Mouse (Mus musculus): ENCODE results near the gene Olfr1440. TPM values are rescaled to one million over a fixed set of nuclear protein-coding genes. Genes with fewer than 3 reads are reported as not detected.
A peak's percentile ranks its signal among the peaks of the same experiment; 100 is the strongest.

Olfr1440 gene
- polyA plus RNA-seq, 1 experiment from 2014 or later = not detected

GRCm38 (mm10) chr19:12435011-12435416, 47.9 kb downstream of the Olfr1440 start:
- CTCF ChIA-PET = interaction anchor here (1.6 to 3.4 kb wide), 3 partner anchors 29 to 67 kb away, joined by 4 to 10 read pairs (median 9); partner anchors contain the start of gene Dtx4
- H3K27me3 ChIP-seq = peaks cover 11% of the 10 kb centered on the region
- in situ Hi-C loops (cut with MboI; ENCODE audit: low pct_unique_long_range_greater_than_20kb) = loop anchor here (25.0 kb wide), 1 partner anchor 1377 kb away; the partner anchor contains the start of gene Olfr1499
- DNase-seq (ENCODE audit: low read depth, low spot score) (peak; percentile 7), ATAC-seq (no peak)
- POLR2A ChIA-PET = no interaction called here
- no peak for TF ChIP-seq CTCF (IDR thresholded peaks at IDR 0.05)

GRCm38 (mm10) chr19:12435750-12436524, 48.9 kb downstream of the Olfr1440 start:
- no peak for DNase-seq (ENCODE audit: low read depth, low spot score)
- no peak for TF ChIP-seq CTCF (IDR thresholded peaks at IDR 0.05)
- peaks cover 8% of the 10 kb centered on the region for H3K27me3 ChIP-seq
- ATAC-seq = no peak
- CTCF ChIA-PET = interaction anchor here (1.6 to 3.4 kb wide), 4 partner anchors 10 to 66 kb away, joined by 3 to 10 read pairs (median 6); partner anchors contain the start of gene Dtx4
- in situ Hi-C loops (cut with MboI; ENCODE audit: low pct_unique_long_range_greater_than_20kb) = loop anchor here (25.0 kb wide), 1 partner anchor 1376 kb away; the partner anchor contains the start of gene Olfr1499
- POLR2A ChIA-PET = interaction anchor here (0.9 kb wide), 1 partner anchor 66 kb away, joined by 5 read pairs; the partner anchor contains the start of gene Dtx4

- no peak for DNase-seq (ENCODE audit: low read depth, low spot score)
These were observed 52.5 kb downstream of the Olfr1440 start for GRCm38 (mm10) chr19:12439581-12439980.

GRCm38 (mm10) chr19:12440103-12440725, 53.1 kb downstream of the Olfr1440 start:
- in situ Hi-C loops (cut with MboI; ENCODE audit: low pct_unique_long_range_greater_than_20kb) = loop anchor here (25.0 kb wide), 1 partner anchor 1372 kb away; the partner anchor contains the start of gene Olfr1499
- no peak for TF ChIP-seq CTCF (IDR thresholded peaks at IDR 0.05)
- ATAC-seq (no peak), DNase-seq (ENCODE audit: low read depth, low spot score) (no peak)
- ChIA-PET POLR2A (interaction anchor here (0.7 kb wide), 1 partner anchor 11 kb away, joined by 5 read pairs; no protein-coding TSS in a partner anchor), CTCF (interaction anchor here (0.9 to 6.9 kb wide), 3 partner anchors 9 to 61 kb away, joined by 3 to 34 read pairs (median 4); partner anchors contain the start of gene Dtx4)
- peaks cover 9% of the 10 kb centered on the region for H3K27me3 ChIP-seq

More at GRCm38 (mm10) chr19:12439581-12439980, 52.5 kb downstream of the Olfr1440 start:
- ChIA-PET POLR2A (interaction anchor here (0.7 kb wide), 1 partner anchor 10 kb away, joined by 5 read pairs; no protein-coding TSS in a partner anchor), CTCF (interaction anchor here (1.3 kb wide), 1 partner anchor 61 kb away, joined by 3 read pairs; the partner anchor contains the start of gene Dtx4)
- in situ Hi-C loops (cut with MboI; ENCODE audit: low pct_unique_long_range_greater_than_20kb) = loop anchor here (25.0 kb wide), 1 partner anchor 1373 kb away; the partner anchor contains the start of gene Olfr1499
- no peak for TF ChIP-seq CTCF (IDR thresholded peaks at IDR 0.05)
- no peak for ATAC-seq
- peaks cover 9% of the 10 kb centered on the region for H3K27me3 ChIP-seq

DNA sequence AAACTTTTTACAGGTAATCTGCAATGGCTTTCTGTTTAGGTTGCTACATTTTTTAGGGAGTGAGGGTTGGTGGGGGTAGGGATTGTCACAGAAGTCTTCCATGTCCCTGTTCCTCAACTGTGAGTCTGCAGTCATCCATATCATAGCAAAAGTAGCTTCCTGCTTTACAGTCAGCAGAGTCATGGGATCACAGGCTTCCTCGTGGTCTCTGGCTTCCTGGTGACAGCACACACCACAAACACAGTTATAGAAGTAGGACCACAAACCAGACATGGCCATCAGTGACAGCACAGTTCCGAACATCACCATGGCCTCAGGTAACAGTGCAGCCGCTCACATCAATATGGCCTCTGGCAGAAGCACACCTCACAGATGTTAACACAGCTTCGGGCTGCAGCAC, 55.5 kb downstream of the Olfr1440 start:
- H3K27me3 ChIP-seq = peaks cover 9% of the 10 kb centered on the region
- in situ Hi-C loops (cut with MboI; ENCODE audit: low pct_unique_long_range_greater_than_20kb) = loop anchor here (25.0 kb wide), 1 partner anchor 1370 kb away; the partner anchor contains the start of gene Olfr1499
- ATAC-seq (peak; percentile 31), DNase-seq (ENCODE audit: low read depth, low spot score) (no peak)
- TF ChIP-seq CTCF (IDR thresholded peaks at IDR 0.05) = no peak
- ChIA-PET POLR2A (no interaction called here), CTCF (interaction anchor here (1.1 to 6.9 kb wide), 4 partner anchors 11 to 59 kb away, joined by 3 to 34 read pairs (median 6); partner anchors contain the start of gene Dtx4)

DNA sequence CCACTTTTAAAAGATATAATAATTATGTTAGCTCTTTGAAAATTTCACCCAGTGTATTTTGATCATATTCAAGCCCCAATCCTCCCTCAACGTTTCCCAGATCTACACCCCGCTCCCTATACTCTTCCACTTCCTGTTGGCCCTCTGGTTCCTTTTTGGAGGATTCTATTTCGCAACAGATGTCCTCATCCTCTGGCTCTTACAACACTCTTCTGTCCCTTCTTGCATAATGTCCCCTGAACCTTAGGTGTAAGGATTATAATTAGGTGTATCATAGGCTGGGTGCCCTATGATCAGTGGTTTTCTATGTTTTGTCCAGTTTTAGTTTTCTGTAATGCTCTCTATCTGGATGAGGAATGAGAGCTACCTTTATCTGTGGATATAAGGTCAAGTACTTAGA, 57.9 kb downstream of the Olfr1440 start:
- in situ Hi-C loops (cut with MboI; ENCODE audit: low pct_unique_long_range_greater_than_20kb) = loop anchor here (25.0 kb wide), 1 partner anchor 1367 kb away; the partner anchor contains the start of gene Olfr1499
- DNase-seq (ENCODE audit: low read depth, low spot score) (no peak), ATAC-seq (no peak)
- peaks cover 9% of the 10 kb centered on the region for H3K27me3 ChIP-seq
- ChIA-PET CTCF (interaction anchor here (1.8 to 6.9 kb wide), 2 partner anchors 13 to 19 kb away, joined by 9 to 34 read pairs; no protein-coding TSS in a partner anchor), POLR2A (interaction anchor here (0.6 kb wide), 1 partner anchor 20 kb away, joined by 3 read pairs; no protein-coding TSS in a partner anchor)
- no peak for TF ChIP-seq CTCF (IDR thresholded peaks at IDR 0.05)

Other genes with a start within 250 kb of the Olfr1440 start
- not detected for gene Olfr1555-ps1, start 217.2 kb upstream of the Olfr1440 start, polyA plus RNA-seq (2021)
- not detected for gene Olfr1431, start 186.6 kb upstream of the Olfr1440 start, polyA plus RNA-seq (2021)
- not detected for gene Olfr1432, start 154.7 kb upstream of the Olfr1440 start, polyA plus RNA-seq (2021)
- not detected for gene Olfr262, start 145.6 kb upstream of the Olfr1440 start, polyA plus RNA-seq (2021)
- not detected for gene Olfr235, start 126.2 kb upstream of the Olfr1440 start, polyA plus RNA-seq (2021)
- gene Olfr1434, start 107.4 kb upstream of the Olfr1440 start, polyA plus RNA-seq (2021) = not detected
- not detected for gene Olfr1436, start 88.1 kb upstream of the Olfr1440 start, polyA plus RNA-seq (2021)
- gene Olfr1437, start 62.2 kb upstream of the Olfr1440 start, polyA plus RNA-seq (2021) = not detected
- gene Olfr1438-ps1, start 51.4 kb upstream of the Olfr1440 start, polyA plus RNA-seq (2021) = not detected
- gene Olfr1441, start 30.2 kb downstream of the Olfr1440 start, polyA plus RNA-seq (2021) = not detected
- not detected for gene Pfpl, start 40.6 kb downstream of the Olfr1440 start, polyA plus RNA-seq (2021)
- 0.19 TPM for gene Mpeg1, start 73.5 kb downstream of the Olfr1440 start, polyA plus RNA-seq (2021)
- gene Dtx4, start 114.2 kb downstream of the Olfr1440 start, polyA plus RNA-seq (2021) = 36.4 TPM
- gene Fam111a, start 158.5 kb downstream of the Olfr1440 start, polyA plus RNA-seq (2021) = 0.01 TPM
- 0.04 TPM for gene Gm4952, start 212.7 kb downstream of the Olfr1440 start, polyA plus RNA-seq (2021)
- 0.64 TPM for gene Glyat, start 246.0 kb downstream of the Olfr1440 start, polyA plus RNA-seq (2021)

Measured in Patski (cell line).